Mouse (Mus musculus) hindbrain, embryonic 13.5 days (tissue): ENCODE results near the gene Rph3al. TPM values are rescaled to one million over a fixed set of nuclear protein-coding genes. Genes with fewer than 3 reads are reported as not detected.

Experiments used
- ATAC-seq: fragments of 200-750 bp; cut with Nextera tagmentation; 2 replicates; pipeline ENCODE4 v1.8.0; 2017; ENCODE audit warnings: moderate TSS enrichment; ENCODE audit not compliant: low FRiP score
- H3K27ac ChIP-seq: fragments of 300-500 bp; sonication (generic); 2 replicates; pipeline ENCODE4 v1.5.1; 2015; ENCODE audit warnings: inconsistent platforms, mild to moderate bottlenecking, moderate library complexity
- H3K27me3 ChIP-seq: fragments of 300-500 bp; sonication (generic); 2 replicates; pipeline ENCODE4 v1.6.1; 2015; ENCODE audit warnings: mild to moderate bottlenecking, inconsistent platforms
- H3K36me3 ChIP-seq: fragments of 300-500 bp; sonication (generic); 2 replicates; pipeline ENCODE4 v1.6.1; 2015; ENCODE audit warnings: mild to moderate bottlenecking, inconsistent platforms
- H3K4me1 ChIP-seq: fragments of 300-500 bp; sonication (generic); replicated peaks from 2 replicates; pipeline ENCODE4 v1.6.1; 2015; ENCODE audit warnings: inconsistent platforms
- H3K4me2 ChIP-seq: fragments of 300-500 bp; sonication (generic); 2 replicates; pipeline ENCODE4 v1.6.1; 2015; ENCODE audit warnings: inconsistent platforms, mild to moderate bottlenecking, moderate library complexity
- H3K4me3 ChIP-seq: fragments of 300-500 bp; sonication (generic); 2 replicates; pipeline ENCODE4 v1.5.1; 2015; ENCODE audit warnings: mild to moderate bottlenecking, inconsistent platforms
- H3K9ac ChIP-seq: fragments of 300-500 bp; sonication (generic); 2 replicates; pipeline ENCODE4 v1.6.1; 2015; ENCODE audit warnings: mild to moderate bottlenecking, inconsistent platforms
- H3K9me3 ChIP-seq: fragments of 300-500 bp; sonication (generic); 2 replicates; pipeline ENCODE4 v1.6.1; 2016; ENCODE audit warnings: inconsistent platforms
- WGBS: fragments of 180-500 bp; shearing (Covaris S2); methylation state at CpG from one replicate; pipeline ENCODE4 v1.1.7; 2015; 5-methylcytosine and 5-hydroxymethylcytosine counted together
- polyA plus RNA-seq: library from polyadenylated mRNA; unstranded; fragments of >200 nt; fragmentation: Nextera tagmentation; extraction: Ambion mirVana; gene quantifications from 2 replicates; pipeline ENCODE4 v1.2.1, GENCODE M21; 2015

The Rph3al gene
- polyA plus RNA-seq, 1 experiment from 2014 or later: 2.5 TPM

DNA sequence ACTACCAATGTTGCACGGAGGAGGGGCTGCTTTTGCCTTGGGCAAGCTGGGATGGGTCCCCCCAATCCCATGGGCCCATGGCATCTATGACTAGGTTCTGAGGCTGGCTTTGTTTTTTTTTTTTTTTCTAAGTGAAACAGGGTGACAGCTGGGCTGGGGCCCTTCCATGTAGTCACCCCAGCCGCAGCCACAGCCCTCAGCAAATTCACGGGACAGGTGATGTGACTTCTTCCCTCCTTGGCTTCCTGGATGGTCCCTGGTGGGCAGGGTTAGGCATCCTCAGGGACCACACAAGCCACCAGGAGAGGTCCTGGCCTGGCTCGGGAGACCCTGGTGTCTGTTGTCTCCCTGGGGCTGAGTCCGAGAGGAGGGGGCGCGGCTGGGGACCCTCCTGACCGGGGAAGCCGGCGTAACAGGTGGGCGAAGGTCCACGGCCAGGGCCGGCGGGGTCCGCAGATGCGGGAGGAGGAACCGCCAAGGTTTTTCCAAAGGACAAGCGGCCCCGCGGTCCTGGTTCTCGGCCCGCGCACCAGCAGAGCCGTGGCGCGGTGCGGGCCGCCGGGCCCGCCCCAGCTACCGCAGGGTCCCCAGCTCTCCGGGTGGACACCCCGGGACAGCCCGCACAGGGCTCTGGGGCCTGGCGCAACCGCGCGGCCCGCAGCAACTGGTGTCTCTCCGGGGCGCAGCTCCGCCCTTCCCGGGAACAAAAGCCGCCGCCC lies 143.5 kb downstream of the Rph3al start:
- Histone ChIP-seq H3K4me2 (peak overlapping the region; percentile 65), H3K9me3 (no peaks in the 10 kb centered on the region), H3K9ac (peak overlapping the region; percentile 68), H3K27me3 (peaks cover 73% of the 10 kb centered on the region), H3K27ac (no peak overlapping the region), H3K4me3 (peak overlapping the region; percentile 52), H3K36me3 (no peaks in the 10 kb centered on the region), H3K4me1 (peaks cover 28% of the 10 kb centered on the region)
- no peak for ATAC-seq
- 4% methylated on average over 45 of the region's 45 CpGs for WGBS

DNA sequence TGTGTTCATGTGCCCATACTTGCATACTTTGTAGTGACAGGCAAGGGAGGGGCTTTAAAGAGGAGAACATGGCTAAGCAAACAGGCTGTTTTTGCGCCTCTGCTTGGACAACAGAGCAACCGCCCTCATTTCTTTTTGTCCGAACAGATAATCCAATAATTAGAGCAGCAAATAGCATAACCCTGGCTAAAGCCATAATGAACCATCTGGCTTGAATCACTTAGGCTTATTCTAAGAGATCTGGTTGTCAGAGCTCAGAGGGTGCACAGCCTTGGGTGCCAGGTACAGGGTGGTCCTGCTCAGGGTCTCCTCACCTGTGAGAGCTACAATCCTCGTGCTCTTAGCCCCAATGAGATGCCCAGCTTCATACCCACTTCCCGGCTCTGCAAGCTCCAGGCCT lies 144.9 kb downstream of the Rph3al start:
- H3K27ac ChIP-seq: no peak overlapping the region
- H3K4me1 ChIP-seq: peaks cover 25% of the 10 kb centered on the region
- H3K4me2 ChIP-seq: no peak overlapping the region
- H3K9ac ChIP-seq: no peak overlapping the region
- no peak for ATAC-seq
- WGBS: 75% methylated on average over 5 of the region's 5 CpGs
- no peak overlapping the region for H3K4me3 ChIP-seq
- H3K27me3 ChIP-seq: peaks cover 63% of the 10 kb centered on the region
- no peaks in the 10 kb centered on the region for H3K36me3 ChIP-seq
- H3K9me3 ChIP-seq: no peaks in the 10 kb centered on the region

DNA sequence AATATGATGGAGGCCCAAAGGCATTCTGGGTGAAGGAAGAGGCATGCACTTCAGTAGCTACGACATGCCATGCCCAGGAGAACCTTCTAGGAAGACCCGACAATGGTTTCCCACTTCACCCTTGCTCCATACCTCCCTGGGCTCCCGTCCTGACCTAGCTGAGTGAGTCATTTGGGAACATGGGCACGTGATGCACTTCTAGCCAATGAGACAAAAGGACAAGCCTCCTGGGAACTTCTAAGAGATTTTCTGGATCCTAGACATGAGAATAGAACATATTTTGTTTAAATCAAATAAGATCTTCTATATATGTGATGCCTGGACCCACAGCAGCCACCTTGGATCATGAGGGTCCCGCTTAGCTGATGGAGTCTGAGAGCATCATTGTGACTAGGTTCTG lies 145.7 kb downstream of the Rph3al start:
- Histone ChIP-seq H3K4me1 (peaks cover 29% of the 10 kb centered on the region), H3K9me3 (no peaks in the 10 kb centered on the region), H3K27me3 (peaks cover 55% of the 10 kb centered on the region), H3K9ac (no peak overlapping the region), H3K27ac (no peak overlapping the region), H3K4me2 (no peak overlapping the region), H3K36me3 (no peaks in the 10 kb centered on the region), H3K4me3 (no peak overlapping the region)
- ATAC-seq: no peak
- 82% methylated on average over 5 of the region's 5 CpGs for WGBS

DNA sequence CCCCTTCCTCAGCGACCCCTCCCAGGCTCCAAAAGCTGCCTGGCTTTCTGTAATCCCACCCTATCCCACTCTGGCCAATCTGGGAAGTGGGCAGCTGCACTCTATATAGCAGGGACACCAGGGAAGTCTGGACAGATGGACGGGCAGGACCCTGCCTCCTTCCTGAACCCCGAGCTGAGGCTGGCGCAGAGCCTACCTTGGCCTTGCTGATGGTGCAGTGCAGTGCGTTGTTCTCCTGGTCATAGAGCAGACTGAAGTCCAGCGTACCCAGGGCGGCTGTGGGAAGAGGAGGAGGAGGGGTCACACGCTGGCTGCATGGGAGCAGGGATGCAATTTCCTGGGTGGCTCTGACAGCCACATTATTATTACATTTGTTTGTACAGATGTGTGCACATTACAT lies 152.3 kb downstream of the Rph3al start:
- Histone ChIP-seq H3K9me3 (no peaks in the 10 kb centered on the region), H3K4me3 (no peak overlapping the region), H3K9ac (no peak overlapping the region), H3K27me3 (0 out of 2 replicates have a peak, but pooled peaks cover 7% of the 10 kb centered on the region), H3K4me1 (peaks cover 7% of the 10 kb centered on the region; the same call in 1 of the 2 replicates), H3K36me3 (no peaks in the 10 kb centered on the region), H3K27ac (no peak overlapping the region), H3K4me2 (no peak overlapping the region)
- WGBS: 75% methylated on average over 8 of the region's 8 CpGs
- ATAC-seq: no peak

DNA sequence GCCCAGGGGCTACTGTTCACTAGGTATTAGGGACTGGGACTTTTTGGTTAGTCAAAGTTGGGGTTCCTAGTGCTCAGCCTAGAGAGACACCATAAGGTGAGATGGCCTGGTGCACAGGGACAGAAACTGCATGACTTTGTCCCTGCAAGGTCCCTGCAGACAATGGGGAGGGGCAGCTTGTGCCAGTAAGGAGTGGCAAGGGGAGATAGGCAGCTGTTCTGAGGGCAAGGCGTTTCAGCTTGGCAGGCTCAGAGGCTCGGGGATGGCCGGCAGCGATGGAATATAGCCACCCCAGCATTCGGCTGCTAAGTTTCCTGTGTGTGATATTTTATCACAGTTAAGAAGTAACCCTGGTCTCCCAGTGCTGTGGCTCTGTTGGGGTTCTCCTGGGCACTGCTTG lies 154.4 kb downstream of the Rph3al start:
- 87% methylated on average over 5 of the region's 5 CpGs for WGBS
- ATAC-seq: no peak
- H3K4me2 ChIP-seq: no peak overlapping the region
- no peaks in the 10 kb centered on the region for H3K36me3 ChIP-seq
- H3K27me3 ChIP-seq: 0 out of 2 replicates have a peak, but pooled peaks cover 7% of the 10 kb centered on the region
- peaks cover 7% of the 10 kb centered on the region; the same call in 1 of the 2 replicates for H3K4me1 ChIP-seq
- H3K4me3 ChIP-seq: no peak overlapping the region
- no peaks in the 10 kb centered on the region for H3K9me3 ChIP-seq
- no peak overlapping the region for H3K27ac ChIP-seq
- no peak overlapping the region for H3K9ac ChIP-seq

DNA sequence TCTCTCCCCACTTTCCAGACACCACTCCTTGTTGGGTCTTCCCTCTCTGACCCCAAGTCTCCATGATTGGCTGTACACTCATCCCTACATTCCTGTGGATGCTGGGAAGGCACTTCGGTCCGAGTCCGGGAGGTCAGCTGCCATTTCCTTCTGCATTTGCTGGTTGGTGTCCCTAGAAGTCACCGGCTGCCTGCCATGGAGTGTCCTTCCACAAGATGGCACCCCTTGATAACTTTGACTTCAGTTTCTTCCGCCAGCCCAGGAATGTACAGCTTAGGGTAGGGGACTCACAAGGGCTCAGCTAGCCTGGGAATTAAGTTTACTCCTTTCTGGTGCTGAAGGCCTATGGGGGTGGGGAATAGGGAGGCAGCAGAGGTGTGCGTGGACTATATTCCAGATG lies 156.3 kb downstream of the Rph3al start:
- Histone ChIP-seq H3K27ac (no peak overlapping the region), H3K27me3 (0 out of 2 replicates have a peak, but pooled peaks cover 7% of the 10 kb centered on the region), H3K36me3 (no peaks in the 10 kb centered on the region), H3K9ac (no peak overlapping the region), H3K4me1 (no peaks in the 10 kb centered on the region), H3K4me2 (no peak overlapping the region), H3K9me3 (no peaks in the 10 kb centered on the region), H3K4me3 (no peak overlapping the region)
- ATAC-seq: no peak
- WGBS: 27% methylated on average over 6 of the region's 6 CpGs

Other genes starting within 250 kb of the Rph3al start
- gene Ywhae, start 205.6 kb downstream of the Rph3al start, polyA plus RNA-seq: 1,500 and 1,527 TPM in 2 replicates
- 1.4 and 1.7 TPM in 2 replicates for gene Doc2b, start 142.4 kb downstream of the Rph3al start, polyA plus RNA-seq
- gene 1700016K19Rik, start 61.5 kb upstream of the Rph3al start, polyA plus RNA-seq: 1.7 and 5.5 TPM in 2 replicates
- 7.5 and 7.9 TPM in 2 replicates for gene Rflnb, start 89.4 kb upstream of the Rph3al start, polyA plus RNA-seq
- gene Vps53, start 241.2 kb upstream of the Rph3al start, polyA plus RNA-seq: 65.9 and 67.2 TPM in 2 replicates
- 26.0 and 26.2 TPM in 2 replicates for gene Fam57a, start 241.2 kb upstream of the Rph3al start, polyA plus RNA-seq